Mouse (Mus musculus): ENCODE data around the gene Trem2. TPM values are rescaled to one million over a fixed set of nuclear protein-coding genes. Genes with fewer than 3 reads are reported as not detected.

Trem2 gene
- total RNA-seq, 2 experiments from 2014 or later, result 0.83 TPM; not detected in 1

Other genes starting within 250 kb of the Trem2 start
- not detected for gene 9830107B12Rik, start 200.1 kb upstream of the Trem2 start, total RNA-seq (2021)
- gene A530064D06Rik, start 179.1 kb upstream of the Trem2 start, total RNA-seq (2021), result not detected
- gene Trem1, start 113.6 kb upstream of the Trem2 start, total RNA-seq (2021), result not detected
- not detected for gene Trem3, start 98.6 kb upstream of the Trem2 start, total RNA-seq (2021)
- not detected for gene Treml4, start 82.1 kb upstream of the Trem2 start, total RNA-seq (2021)
- under 1 TPM in 1 of 2 experiments, not detected in 1; 0.08 TPM for gene Treml2, start 46.9 kb upstream of the Trem2 start, total RNA-seq (2021)
- gene B430306N03Rik, start 30.3 kb upstream of the Trem2 start, total RNA-seq (2021), result not detected
- under 1 TPM in 1 of 2 experiments, not detected in 1; 0.23 TPM for gene Treml1, start 13.5 kb downstream of the Trem2 start, total RNA-seq (2021)
- 1 to 10 TPM; 6.9 TPM for gene Nfya, start 63.5 kb downstream of the Trem2 start, total RNA-seq (2021)
- 1 to 10 TPM; 9.0 to 9.8 TPM for gene Oard1, start 63.6 kb downstream of the Trem2 start, total RNA-seq (2021)
- gene Apobec2, start 86.5 kb downstream of the Trem2 start, total RNA-seq (2021), result 100 to 1,000 TPM; 500 to 744 TPM
- not detected for gene Tspo2, start 105.1 kb downstream of the Trem2 start, total RNA-seq (2021)
- gene Unc5cl, start 108.5 kb downstream of the Trem2 start, total RNA-seq (2021), result not detected